Mouse (Mus musculus) ES-E14 (cell line): ENCODE data around the gene Cd9. TPM values are rescaled to one million over a fixed set of nuclear protein-coding genes. Genes with fewer than 3 reads are reported as not detected.

Experiments used
- DNase-seq: peaks from one replicate; pipeline ENCODE4 v3.0.0-alpha.2; 2013; ENCODE audit warnings: low read depth, low spot score
- H3K27ac ChIP-seq: 2 replicates; pipeline ENCODE4 v1.5.1; 2012; ENCODE audit warnings: low read depth, mild to moderate bottlenecking, low read length, moderate library complexity, mixed read lengths; ENCODE audit not compliant: poor library complexity, insufficient read depth, severe bottlenecking
- H3K36me3 ChIP-seq: 2 replicates; pipeline ENCODE4 v1.6.1; 2012; ENCODE audit warnings: mild to moderate bottlenecking, low read length, moderate library complexity, mixed read lengths; ENCODE audit not compliant: control insufficient read depth, poor library complexity, insufficient read depth, severe bottlenecking
- H3K4me1 ChIP-seq, 2 experiments: fragments of 150-350 bp in 1 of 2; sonication (generic) in 1 of 2; 2 replicates each; pipeline ENCODE4 v1.6.1; 2012; ENCODE audit warnings: low read length in 2 of 2, mild to moderate bottlenecking in 1 of 2, mixed read lengths in 1 of 2; ENCODE audit not compliant: control insufficient read depth in 2 of 2, insufficient read depth in 2 of 2, poor library complexity in 1 of 2
- H3K4me3 ChIP-seq, 2 experiments: fragments of 150-350 bp in 1 of 2; sonication (generic) in 1 of 2; 2 replicates each; pipeline ENCODE4 v1.5.1; 2012; ENCODE audit warnings: low read length in 2 of 2, low read depth in 1 of 2, mild to moderate bottlenecking in 1 of 2, mixed read lengths in 1 of 2; ENCODE audit not compliant: insufficient read depth in 1 of 2, poor library complexity in 1 of 2, severe bottlenecking in 1 of 2
- H3K9ac ChIP-seq: 2 replicates; pipeline ENCODE4 v1.6.1; 2012; ENCODE audit warnings: low read depth, mild to moderate bottlenecking, low read length, mixed read lengths; ENCODE audit not compliant: poor library complexity, insufficient read depth, severe bottlenecking
- H3K9me3 ChIP-seq: fragments of 150-350 bp; sonication (generic); 2 replicates; pipeline ENCODE4 v1.6.1; 2012; ENCODE audit warnings: low read depth, mild to moderate bottlenecking, low read length; ENCODE audit not compliant: control insufficient read depth, insufficient read depth
- CHD2 ChIP-seq: IDR thresholded peaks from 2 replicates; pipeline ENCODE4 v1.6.1; 2014; ENCODE audit warnings: mild to moderate bottlenecking, low read depth, low read length, inconsistent platforms
- HCFC1 ChIP-seq: IDR thresholded peaks from 2 replicates; pipeline ENCODE4 v1.6.1; 2012; ENCODE audit warnings: low read length, inconsistent platforms, borderline replicate concordance; ENCODE audit not compliant: insufficient read depth
- MAFK ChIP-seq: IDR thresholded peaks from 2 replicates; pipeline ENCODE4 v1.6.1; 2014; ENCODE audit warnings: mild to moderate bottlenecking, low read depth, low read length, inconsistent platforms; ENCODE audit not compliant: insufficient read depth
- ZC3H11A ChIP-seq: IDR thresholded peaks from 2 replicates; pipeline ENCODE4 v1.6.1; 2012; ENCODE audit warnings: low read depth, mild to moderate bottlenecking, inconsistent platforms, low read length, borderline replicate concordance
- ZNF384 ChIP-seq: IDR thresholded peaks from 2 replicates; pipeline ENCODE4 v1.6.1; 2012; ENCODE audit warnings: low read depth, low read length, inconsistent platforms
- in situ Hi-C, 2 experiments: fragments of 600-800 bp; cut with MboI; formaldehyde crosslinking; loops; one replicate each; pipeline ENCODE4 v1.15.1; 2025; ENCODE audit warnings: low sequenced_read_pairs in 2 of 2, inconsistent platforms in 1 of 2; ENCODE audit not compliant: unreplicated experiment in 2 of 2
- total RNA-seq: library from RNA; depleted of rRNA; stranded (reverse); fragments of 300-350 nt; gene quantifications from 2 replicates; pipeline ENCODE4 v1.2.3, GENCODE M21; 2012

Gene Cd9
- total RNA-seq, 1 experiment, result 228 TPM

GRCm38 (mm10) chr6:125476826-125477589, 17.6 kb downstream of the Cd9 start:
- H3K9me3 ChIP-seq, result no peaks in the 10 kb centered on the region
- H3K4me3 ChIP-seq, result no peak overlapping the region
- in situ Hi-C loops, result no loop called here
- H3K9ac ChIP-seq, result no peak overlapping the region; the same call in 1 of the 2 replicates
- H3K27ac ChIP-seq, result no peak overlapping the region
- peaks cover 9% of the 10 kb centered on the region; the same call in 1 of the 2 replicates for H3K36me3 ChIP-seq
- TF ChIP-seq ZNF384, result no peak
- no peak for TF ChIP-seq CHD2
- TF ChIP-seq ZC3H11A, result no peak
- no peak for TF ChIP-seq HCFC1
- no peak for TF ChIP-seq MAFK
- DNase-seq, result no peak
- H3K4me1 ChIP-seq, result peaks cover 33 to 60% of the 10 kb centered on the region in 2 experiments

GRCm38 (mm10) chr6:125476090-125476489, 18.5 kb downstream of the Cd9 start:
- H3K36me3 ChIP-seq, result peaks cover 12% of the 10 kb centered on the region; the same call in 1 of the 2 replicates
- H3K4me1 ChIP-seq, result peaks cover 29 to 57% of the 10 kb centered on the region in 2 experiments
- in situ Hi-C loops, result no loop called here
- H3K9me3 ChIP-seq, result no peaks in the 10 kb centered on the region
- TF ChIP-seq ZNF384 (no peak), CHD2 (no peak), HCFC1 (no peak), ZC3H11A (no peak), MAFK (no peak)
- H3K9ac ChIP-seq, result no peak overlapping the region
- no peak overlapping the region for H3K27ac ChIP-seq
- no peak for DNase-seq
- no peak overlapping the region for H3K4me3 ChIP-seq

GRCm38 (mm10) chr6:125475184-125475583, 19.4 kb downstream of the Cd9 start:
- Histone ChIP-seq H3K27ac (no peak overlapping the region), H3K36me3 (peaks cover 15% of the 10 kb centered on the region; the same call in 1 of the 2 replicates), H3K9ac (no peak overlapping the region), H3K4me1 (peaks cover 27 to 48% of the 10 kb centered on the region in 2 experiments), H3K9me3 (no peaks in the 10 kb centered on the region), H3K4me3 (no peak overlapping the region)
- in situ Hi-C loops, result no loop called here
- no peak for TF ChIP-seq ZC3H11A
- no peak for TF ChIP-seq ZNF384
- no peak for TF ChIP-seq HCFC1
- no peak for TF ChIP-seq MAFK
- no peak for TF ChIP-seq CHD2
- DNase-seq, result no peak

GRCm38 (mm10) chr6:125473939-125474338, 20.7 kb downstream of the Cd9 start:
- in situ Hi-C loops, result no loop called here

More at GRCm38 (mm10) chr6:125473939-125474338, 20.7 kb downstream of the Cd9 start:
- Histone ChIP-seq H3K9me3 (no peaks in the 10 kb centered on the region), H3K27ac (no peak overlapping the region), H3K4me3 (no peak overlapping the region), H3K4me1 (peaks cover 27 to 45% of the 10 kb centered on the region in 2 experiments), H3K9ac (no peak overlapping the region), H3K36me3 (peaks cover 20% of the 10 kb centered on the region; the same call in 1 of the 2 replicates)
- no peak for TF ChIP-seq ZNF384
- no peak for TF ChIP-seq ZC3H11A
- no peak for TF ChIP-seq MAFK
- TF ChIP-seq CHD2, result no peak
- no peak for TF ChIP-seq HCFC1
- no peak for DNase-seq
